ENCODE assay signal across 8 mouse cellular contexts in the genomic region with DNA sequence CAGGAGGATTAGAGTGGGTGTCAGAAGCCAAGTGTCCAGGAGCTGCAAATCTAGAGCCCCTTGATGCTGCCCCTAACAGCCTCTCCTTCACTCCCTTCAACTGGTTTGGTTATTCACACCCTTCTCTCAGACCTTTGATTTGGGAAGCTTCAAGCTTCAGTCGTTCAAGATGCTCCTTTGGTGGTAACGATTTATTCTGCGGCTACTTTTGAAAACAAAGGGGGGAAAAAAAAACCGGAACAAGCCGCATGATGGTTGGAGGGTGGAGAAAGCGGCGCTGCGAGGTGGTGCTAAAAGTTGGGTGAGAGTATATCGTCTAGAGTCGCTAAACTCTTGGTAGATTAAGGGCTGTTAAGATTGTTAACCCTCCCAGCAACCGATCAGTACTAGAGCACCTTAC. TPM values are rescaled to one million over a fixed set of nuclear protein-coding genes. Genes with fewer than 3 reads are reported as not detected.
DNase-seq lines count a peak whose midpoint lies in the region; ATAC-seq and TF ChIP-seq lines count a peak whose summit lies in the region.

No protein-coding gene starts in this region.

- DNase-seq in heart, adult 2 months, result no peak
- no peak for DNase-seq in heart, postnatal 36 days
- no peak for DNase-seq in CH12.LX (ENCODE audit: extremely low read depth)
- DNase-seq in liver, postnatal 0 days, result no peak
- DNase-seq in right cerebral cortex, postnatal 10 days (ENCODE audit: low spot score in 2 of 2), result no peak
- no peak for DNase-seq in urinary bladder, postnatal 4 days (ENCODE audit: low spot score in 2 of 2)
- no peak for DNase-seq in cerebellum, adult 18-20 months

- WGBS in heart, adult 2 months, result 9% methylated on average over 11 of the region's 11 CpGs
- 2% methylated on average over 11 of the region's 11 CpGs for WGBS in forebrain, embryonic 16.5 days
- WGBS in liver, postnatal 0 days (ENCODE audit: insufficient replicate concordance), result 2% methylated on average over 11 of the region's 11 CpGs

- H3K4me3 ChIP-seq in heart, adult 2 months, result peak overlapping the region; percentile 55
- H3K4me3 ChIP-seq in CH12.LX (replicated peaks in 1 of 3; ENCODE audit: low read depth in 2 of 3, low read length in 2 of 3, poor library complexity in 1 of 3), result peak overlapping the region in 2 of 3 experiments; percentile 55 to 64
- peak overlapping the region; percentile 60 for H3K4me3 ChIP-seq in forebrain, embryonic 16.5 days (replicated peaks; ENCODE audit: low read length)
- peak overlapping the region; percentile 77 for H3K4me3 ChIP-seq in liver, postnatal 0 days (ENCODE audit: low read depth, low read length)

- no peak for TF ChIP-seq RAD21 in CH12.LX (IDR thresholded peaks at IDR 0.05; ENCODE audit: low read depth, low read length)

- TF ChIP-seq CTCF in heart, adult 2 months (IDR thresholded peaks at IDR 0.05), result no peak
- TF ChIP-seq CTCF in CH12.LX (conservative IDR thresholded peaks at IDR 0.05 in 1 of 2, IDR thresholded peaks at IDR 0.05 in 1 of 2; ENCODE audit: low read depth in 2 of 2, low read length in 2 of 2), result no peak
- TF ChIP-seq CTCF in liver, postnatal 0 days (IDR thresholded peaks at IDR 0.05; ENCODE audit: low read depth), result no peak

- H3K79me2 ChIP-seq in heart, adult 2 months (replicated peaks; ENCODE audit: control insufficient read depth, insufficient read depth, low read length), result 0 out of 2 replicates have a peak, but pooled peaks cover 1% of the 10 kb centered on the region
- H3K79me2 ChIP-seq in CH12.LX (replicated peaks; ENCODE audit: control insufficient read depth, extremely low read depth, insufficient read depth, poor library complexity, severe bottlenecking), result peaks cover 4% of the 10 kb centered on the region; the same call in 1 of the 2 replicates

- ATAC-seq in forebrain, embryonic 16.5 days, result no peak
- ATAC-seq in liver, postnatal 0 days, result no peak

- TF ChIP-seq EP300 in heart, adult 2 months (IDR thresholded peaks at IDR 0.05; ENCODE audit: insufficient read depth, low read depth, low read length), result no peak
- TF ChIP-seq EP300 in CH12.LX (IDR thresholded peaks at IDR 0.05; ENCODE audit: low read length), result no peak
- TF ChIP-seq EP300 in liver, postnatal 0 days (IDR thresholded peaks at IDR 0.05; ENCODE audit: low read depth), result no peak

- H3K4me1 ChIP-seq in heart, adult 2 months (ENCODE audit: control insufficient read depth, insufficient read depth, low read length), result peaks cover 10% of the 10 kb centered on the region
- H3K4me1 ChIP-seq in CH12.LX (ENCODE audit: control insufficient read depth in 1 of 2, insufficient read depth in 2 of 2), result peaks cover 11 to 43% of the 10 kb centered on the region in 2 experiments
- peaks cover 13% of the 10 kb centered on the region for H3K4me1 ChIP-seq in forebrain, embryonic 16.5 days (replicated peaks; ENCODE audit: control insufficient read depth, insufficient read depth, low read length)
- H3K4me1 ChIP-seq in liver, postnatal 0 days (ENCODE audit: insufficient read depth), result peaks cover 45% of the 10 kb centered on the region

- in situ Hi-C loops in CH12.LX (cut with MboI; ENCODE audit: low pct_ligation_motif_present, low pct_unique_long_range_greater_than_20kb, low sequenced_read_pairs), result no loop called here

- dilution Hi-C loops in CH12.LX (cut with MboI; ENCODE audit: extremely low pct_ligation_motif_present, extremely low pct_unique_long_range_greater_than_20kb, low sequenced_read_pairs), result no loop called here

- H3K27me3 ChIP-seq in heart, adult 2 months (ENCODE audit: control insufficient read depth, insufficient read depth, low read length), result no peaks in the 10 kb centered on the region
- H3K27me3 ChIP-seq in CH12.LX (replicated peaks), result peaks cover 62% of the 10 kb centered on the region
- H3K27me3 ChIP-seq in forebrain, embryonic 16.5 days (replicated peaks; ENCODE audit: control insufficient read depth, insufficient read depth, low read length), result peaks cover 40% of the 10 kb centered on the region
- H3K27me3 ChIP-seq in liver, postnatal 0 days (ENCODE audit: insufficient read depth, low read length), result peaks cover 23% of the 10 kb centered on the region

- TF ChIP-seq POLR2A in heart, adult 2 months (IDR thresholded peaks at IDR 0.05; ENCODE audit: insufficient read depth, low read depth, low read length), result no peak
- TF ChIP-seq POLR2A in CH12.LX (IDR thresholded peaks at IDR 0.05; ENCODE audit: low read depth, low read length), result no peak; the same call in 1 of the 2 replicates

- H3K4me2 ChIP-seq in CH12.LX (ENCODE audit: insufficient read depth, low read depth, poor library complexity, severe bottlenecking), result peak overlapping the region; percentile 95
- peak overlapping the region; percentile 99 for H3K4me2 ChIP-seq in forebrain, embryonic 16.5 days (ENCODE audit: low read length)
- peak overlapping the region; percentile 89 for H3K4me2 ChIP-seq in liver, postnatal 0 days (ENCODE audit: low read depth, low read length)

- no peaks in the 10 kb centered on the region for H3K36me3 ChIP-seq in heart, adult 2 months (ENCODE audit: control insufficient read depth, insufficient read depth, low read length)
- no peaks in the 10 kb centered on the region for H3K36me3 ChIP-seq in CH12.LX (replicated peaks in 1 of 2; ENCODE audit: control insufficient read depth in 1 of 2, insufficient read depth in 1 of 2, low read length in 1 of 2)
- H3K36me3 ChIP-seq in forebrain, embryonic 16.5 days (ENCODE audit: control insufficient read depth, insufficient read depth), result no peaks in the 10 kb centered on the region
- no peaks in the 10 kb centered on the region for H3K36me3 ChIP-seq in liver, postnatal 0 days (replicated peaks; ENCODE audit: insufficient read depth, low read length)

- intact Hi-C loops in heart, adult 2 months (cut with DNase I), result loop anchor here (2.0 to 5.0 kb wide), 3 partner anchors 19 to 132 kb away; a partner anchor contains a TSS
- intact Hi-C loops in heart, postnatal 36 days (cut with DNase I), result loop anchor here (5.0 kb wide), 1 partner anchor 57 kb away; no protein-coding TSS in a partner anchor

- peak overlapping the region; percentile 95 for H3K27ac ChIP-seq in heart, adult 2 months
- peak overlapping the region; percentile 90 for H3K27ac ChIP-seq in CH12.LX (ENCODE audit: insufficient read depth, low read depth)
- H3K27ac ChIP-seq in forebrain, embryonic 16.5 days (ENCODE audit: low read length), result no peak overlapping the region
- H3K27ac ChIP-seq in liver, postnatal 0 days (ENCODE audit: low read depth), result peak overlapping the region; percentile 97

- H3K9ac ChIP-seq in heart, adult 2 months (ENCODE audit: low read depth, low read length), result peak overlapping the region; percentile 86
- peak overlapping the region; percentile 45 for H3K9ac ChIP-seq in CH12.LX (ENCODE audit: insufficient read depth, low read depth)
- H3K9ac ChIP-seq in forebrain, embryonic 16.5 days (replicated peaks; ENCODE audit: low read depth, low read length), result no peak overlapping the region
- peak overlapping the region; percentile 83 for H3K9ac ChIP-seq in liver, postnatal 0 days (replicated peaks)

- H3K9me3 ChIP-seq in CH12.LX (replicated peaks; ENCODE audit: low read length), result no peaks in the 10 kb centered on the region
- no peaks in the 10 kb centered on the region for H3K9me3 ChIP-seq in forebrain, embryonic 16.5 days (ENCODE audit: control insufficient read depth, low read length)
- H3K9me3 ChIP-seq in liver, postnatal 0 days (ENCODE audit: low read length), result no peaks in the 10 kb centered on the region

TF ChIP-seq in CH12.LX, 34 proteins besides CTCF, POLR2A, EP300 and RAD21 (continues in another document):
- TF ChIP-seq IRF4 (IDR thresholded peaks at IDR 0.05; ENCODE audit: low read depth, low read length) (no peak), PAX5 (IDR thresholded peaks at IDR 0.05; ENCODE audit: low read length) (no peak), MYC (IDR thresholded peaks at IDR 0.05; ENCODE audit: low read depth, low read length) (no peak), JUND (conservative IDR thresholded peaks at IDR 0.05; ENCODE audit: low read depth, low read length) (no peak), CHD2 (IDR thresholded peaks at IDR 0.05; ENCODE audit: low read length) (no peak), MAX (IDR thresholded peaks at IDR 0.05; ENCODE audit: low read length) (0 out of 2 replicates have a peak, but pooled peaks have one; percentile 16), GABPA (IDR thresholded peaks at IDR 0.05; ENCODE audit: insufficient replicate concordance, low read depth, low read length) (no peak), SIN3A (IDR thresholded peaks at IDR 0.05; ENCODE audit: low read length) (peak; percentile 50), CHD1 (IDR thresholded peaks at IDR 0.05; ENCODE audit: low read depth, low read length) (no peak), SMC3 (IDR thresholded peaks at IDR 0.05; ENCODE audit: low read depth, low read length) (no peak), KAT2A (IDR thresholded peaks at IDR 0.05; ENCODE audit: insufficient replicate concordance, low read length) (no peak), ZC3H11A (IDR thresholded peaks at IDR 0.05; ENCODE audit: low read depth, low read length) (no peak), TCF12 (IDR thresholded peaks at IDR 0.05; ENCODE audit: low read depth, low read length) (no peak), ZNF384 (IDR thresholded peaks at IDR 0.05; ENCODE audit: low read depth, low read length) (peak; percentile 40; the same call in 1 of the 2 replicates), POLR2AphosphoS2 (IDR thresholded peaks at IDR 0.05; ENCODE audit: low read depth, low read length) (no peak), BHLHE40 (IDR thresholded peaks at IDR 0.05; ENCODE audit: low read depth, low read length) (no peak), JUN (IDR thresholded peaks at IDR 0.05; ENCODE audit: insufficient read depth, low read depth, low read length) (no peak), ELF1 (IDR thresholded peaks at IDR 0.05; ENCODE audit: low read depth, low read length) (0 out of 2 replicates have a peak, but pooled peaks have one; percentile 17), NELFE (IDR thresholded peaks at IDR 0.05; ENCODE audit: low read depth, low read length) (no peak), USF2 (conservative IDR thresholded peaks at IDR 0.05; ENCODE audit: low read depth, low read length) (no peak), MEF2A (IDR thresholded peaks at IDR 0.05; ENCODE audit: borderline replicate concordance, low read depth, low read length) (no peak), TBP (conservative IDR thresholded peaks at IDR 0.05; ENCODE audit: low read depth, low read length) (peak; percentile 68; the same call in 1 of the 2 replicates)

RNA-seq across cellular contexts. Expression of a gene that starts 3.5 kb away (rescaled TPM):
- total RNA-seq in heart, adult 2 months (2021), result 10 to 100 TPM; 11.6 to 13.6 TPM
- polyA plus RNA-seq in heart, adult 2 months (2012; rRNA removed), result 12.9 and 16.8 TPM in 2 replicates
- total RNA-seq in heart, postnatal 36 days (2021), result 10 to 100 TPM; 13.2 to 15.2 TPM
- total RNA-seq in CH12.LX (2012; rRNA removed) (4.1 and 6.1 TPM in 2 replicates), CH12.LX (2014; rRNA removed) (0.04 and 0.16 TPM in 2 replicates)
- polyA plus RNA-seq in CH12.LX (2012; ENCODE audit: insufficient read length, low read depth), result 0.27 and 0.37 TPM in 2 replicates
- polyA plus RNA-seq in forebrain, embryonic 16.5 days (2015; fragmentation: Nextera tagmentation; extraction: Ambion mirVana), result 1.0 and 1.3 TPM in 2 replicates
- polyA plus RNA-seq in liver, postnatal 0 days (2015; fragmentation: Nextera tagmentation; extraction: Ambion mirVana), result 3.3 and 3.7 TPM in 2 replicates
